Mouse (Mus musculus) gastrocnemius, adult 2 months (tissue): ENCODE measurements around the gene Ptprcap. TPM values are rescaled to one million over a fixed set of nuclear protein-coding genes. Genes with fewer than 3 reads are reported as not detected.

Experiments
- DNase-seq: peaks from one replicate; pipeline ENCODE4 v3.0.0; 2022
- H3K27ac ChIP-seq: fragments of 200-600 bp; 2 replicates; pipeline ENCODE4 v1.8.1; 2022; ENCODE audit warnings: mild to moderate bottlenecking
- H3K4me3 ChIP-seq: fragments of 200-600 bp; 2 replicates; pipeline ENCODE4 v1.8.1; 2022; ENCODE audit warnings: mild to moderate bottlenecking, moderate library complexity
- CTCF ChIP-seq: fragments of 200-600 bp; IDR thresholded peaks from 2 replicates; pipeline ENCODE4 v1.8.1; 2022; ENCODE audit warnings: antibody characterized with exemption, mild to moderate bottlenecking, moderate library complexity
- intact Hi-C: fragments of 180-260 bp; cut with DNase I; formaldehyde crosslinking; loops from one replicate; pipeline ENCODE4 v1.15.1; 2025
- total RNA-seq, 2 experiments: library from RNA; stranded (reverse); gene quantifications; 2 replicates each; pipeline ENCODE4 v1.2.3; 2021

The Ptprcap gene
- total RNA-seq, 2 experiments from 2014 or later = 0.43 TPM; not detected in 1

DNA sequence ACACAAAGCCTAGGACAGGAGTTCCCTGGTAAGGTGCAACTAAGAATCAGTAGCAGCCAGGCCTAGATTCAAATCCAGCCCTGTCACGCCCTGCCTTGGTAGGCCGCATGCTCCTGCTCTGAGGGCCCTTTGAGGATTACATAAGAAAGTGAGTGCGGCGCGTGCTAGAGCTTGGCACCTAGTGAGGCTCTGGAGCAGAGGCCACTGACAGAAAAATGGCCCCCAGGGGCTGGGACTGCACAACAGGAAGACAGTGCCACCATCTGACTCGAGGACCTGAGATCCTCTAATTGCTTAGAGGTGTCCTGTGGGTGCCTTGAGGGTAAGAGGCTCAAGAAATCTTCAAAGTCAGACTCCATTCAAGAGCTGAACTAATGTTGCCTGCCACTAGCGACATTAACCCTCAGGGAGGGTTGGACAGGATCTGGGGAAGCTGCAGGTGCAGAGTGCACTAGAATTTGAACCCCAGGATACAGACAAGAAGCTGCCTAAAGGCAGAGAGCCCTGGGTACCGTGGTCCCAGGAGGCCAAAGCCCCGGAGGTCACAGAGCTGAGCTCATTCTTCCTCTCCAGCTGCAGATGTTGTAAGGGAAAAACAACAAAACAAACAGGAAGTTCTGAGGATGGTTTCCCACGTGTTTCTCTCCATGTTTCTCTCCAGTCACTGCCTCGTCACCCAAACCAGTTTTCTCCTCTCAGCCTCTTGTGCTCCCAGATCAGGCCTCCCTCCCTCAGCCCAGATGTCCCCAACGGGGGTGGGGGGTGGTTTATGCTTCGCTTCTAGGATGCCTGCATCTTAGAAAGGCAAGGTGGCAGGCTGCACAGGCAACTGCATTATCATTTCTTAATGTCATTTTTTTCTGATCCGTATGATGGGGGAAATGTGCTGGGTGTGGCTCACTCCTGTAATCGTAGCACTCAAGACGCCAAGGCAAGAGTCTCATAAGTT is 8.6 kb upstream of the Ptprcap start:
- intact Hi-C loops = no loop called here
- Histone ChIP-seq H3K27ac (peak overlapping the region; percentile 96), H3K4me3 (no peak overlapping the region)
- TF ChIP-seq CTCF = no peak
- peak; percentile 56 for DNase-seq

DNA sequence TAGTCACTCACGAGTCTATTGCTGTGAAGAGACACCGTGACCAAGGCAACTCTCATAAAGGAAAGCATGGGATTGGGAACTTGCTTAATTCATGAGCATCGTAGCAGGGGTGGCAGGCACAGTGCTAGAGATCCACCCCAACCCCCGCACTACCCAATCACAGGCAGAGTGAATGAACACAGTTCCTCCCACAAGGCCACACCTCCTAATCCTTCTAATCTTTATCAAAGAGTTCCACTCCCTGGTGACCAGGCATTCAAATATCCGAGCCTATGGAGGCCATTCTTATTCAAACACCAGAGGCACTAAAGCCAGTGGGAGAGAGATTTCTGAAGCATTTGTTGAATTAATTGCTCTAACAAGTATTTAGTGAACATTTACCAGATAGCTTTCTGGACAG is 7.5 kb upstream of the Ptprcap start:
- DNase-seq = no peak
- no peak overlapping the region for H3K4me3 ChIP-seq
- peak overlapping the region; percentile 96; the same call in 1 of the 2 replicates for H3K27ac ChIP-seq
- no peak for TF ChIP-seq CTCF
- intact Hi-C loops = no loop called here

DNA sequence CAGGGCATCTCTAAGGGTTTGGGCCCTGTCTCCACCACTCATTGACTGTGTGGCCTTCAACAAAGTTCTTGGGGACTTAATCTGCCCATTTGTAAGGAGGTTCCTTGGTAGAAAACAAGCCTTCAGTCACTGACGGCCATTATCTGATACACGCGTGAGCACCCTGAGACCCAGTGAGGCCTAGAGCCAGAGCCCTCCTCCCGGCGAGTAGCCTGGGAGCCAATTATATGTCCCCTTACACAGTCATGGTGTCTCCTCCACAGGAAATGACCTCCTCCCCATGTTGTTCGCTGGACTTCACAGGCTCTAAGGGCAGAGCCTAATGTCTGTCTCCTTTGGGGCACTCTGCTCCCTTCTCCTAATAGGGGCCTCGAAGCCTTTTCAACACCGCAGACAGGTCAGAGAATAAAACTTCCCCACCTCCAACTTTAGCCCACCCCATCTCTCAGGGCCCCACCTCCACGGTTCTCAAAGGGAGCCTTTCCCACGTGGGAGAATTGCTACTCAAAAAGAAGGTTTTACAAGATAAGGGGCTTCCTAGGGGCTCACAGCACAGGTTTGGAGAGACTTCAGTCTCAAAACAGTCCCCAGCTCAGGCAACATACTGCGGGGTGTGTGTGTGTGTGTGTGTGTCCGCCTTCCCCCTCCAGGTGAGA is 6.9 kb upstream of the Ptprcap start:
- H3K27ac ChIP-seq = peak overlapping the region; percentile 96
- no peak for TF ChIP-seq CTCF
- no peak overlapping the region for H3K4me3 ChIP-seq
- intact Hi-C loops = no loop called here
- DNase-seq = no peak

DNA sequence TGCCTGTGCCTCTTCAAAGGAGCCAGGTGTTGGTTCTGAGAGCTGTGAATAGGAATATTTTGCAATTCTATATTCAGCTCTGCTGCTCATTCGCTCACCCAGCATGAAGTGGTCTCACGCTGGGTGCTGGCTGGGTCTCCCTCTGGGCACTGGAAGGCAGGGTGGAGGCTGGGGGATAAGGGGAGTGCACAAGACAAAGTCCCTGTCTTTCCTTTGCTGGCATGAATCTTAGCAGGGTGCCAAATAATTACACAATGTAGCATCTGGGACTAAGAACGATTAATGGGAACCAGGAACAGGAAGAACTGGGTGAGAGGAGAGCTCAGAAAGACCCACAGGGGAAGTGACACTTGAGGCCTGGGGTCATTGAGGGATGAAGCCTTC is 6.4 kb upstream of the Ptprcap start:
- Histone ChIP-seq H3K4me3 (no peak overlapping the region), H3K27ac (peak overlapping the region; percentile 96)
- no peak for TF ChIP-seq CTCF
- intact Hi-C loops = no loop called here
- no peak for DNase-seq

DNA sequence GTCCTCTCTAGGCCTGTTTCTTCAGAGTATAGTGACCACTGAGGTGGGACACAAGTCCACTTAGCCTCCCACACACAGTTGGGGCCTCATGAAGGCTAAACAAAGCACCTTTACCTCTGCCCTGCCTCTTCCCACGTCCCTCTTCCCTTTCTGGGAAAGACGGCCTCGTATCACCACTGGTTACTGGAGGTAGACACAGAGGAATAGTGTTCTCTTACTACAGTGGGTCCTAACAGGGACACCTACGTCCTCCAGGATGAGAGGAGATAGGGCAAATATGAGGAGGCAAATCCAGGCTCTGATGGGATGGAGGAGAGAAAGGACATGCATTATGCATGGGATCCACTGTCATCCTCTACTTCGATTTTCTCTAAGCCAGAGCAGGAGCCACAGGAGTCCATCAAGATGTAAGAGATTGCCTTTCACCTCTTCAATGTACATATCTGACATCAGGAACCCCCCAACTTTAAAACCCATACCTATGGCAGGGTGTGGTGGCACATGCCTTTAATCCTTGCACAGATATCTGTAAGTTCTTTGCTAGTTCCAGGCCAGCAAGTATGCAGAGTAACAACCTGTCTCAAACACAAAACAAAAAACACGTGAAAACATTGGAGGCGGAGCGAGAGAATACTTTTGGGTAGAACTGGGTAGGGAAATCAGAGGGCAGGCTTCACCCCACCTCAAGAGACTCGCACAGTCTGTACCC is 5.5 kb upstream of the Ptprcap start:
- Histone ChIP-seq H3K4me3 (peak overlapping the region; percentile 97), H3K27ac (peak overlapping the region; percentile 96)
- intact Hi-C loops = no loop called here
- DNase-seq = no peak
- TF ChIP-seq CTCF = no peak

DNA sequence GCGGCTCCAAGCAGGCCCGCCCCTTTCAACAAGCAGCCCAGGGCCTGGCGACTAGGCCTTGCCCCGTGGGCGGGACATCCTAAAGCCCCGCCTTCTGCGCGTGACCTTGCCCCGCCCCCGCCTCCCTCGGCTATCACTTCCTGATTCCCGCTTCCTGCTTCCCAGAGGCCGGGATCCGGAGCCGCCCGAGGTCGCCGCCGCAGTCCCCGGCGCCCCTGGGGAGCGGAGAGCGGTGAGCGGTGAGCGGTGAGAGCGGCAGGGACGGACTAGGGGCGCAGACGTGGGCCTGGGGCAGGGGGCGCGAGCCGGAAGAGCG is 5.0 kb upstream of the Ptprcap start, which contains the start of gene Coro1b:
Gene Coro1b (plus strand): TSS at position 129 of the 316 bp plus-strand sequence.
- DNase-seq = peak; percentile 98
- intact Hi-C loops = no loop called here
- Histone ChIP-seq H3K4me3 (peak within 1 kb of the TSS; percentile 97), H3K27ac (peak within 1 kb of the TSS; percentile 96)
- no peak for TF ChIP-seq CTCF

DNA sequence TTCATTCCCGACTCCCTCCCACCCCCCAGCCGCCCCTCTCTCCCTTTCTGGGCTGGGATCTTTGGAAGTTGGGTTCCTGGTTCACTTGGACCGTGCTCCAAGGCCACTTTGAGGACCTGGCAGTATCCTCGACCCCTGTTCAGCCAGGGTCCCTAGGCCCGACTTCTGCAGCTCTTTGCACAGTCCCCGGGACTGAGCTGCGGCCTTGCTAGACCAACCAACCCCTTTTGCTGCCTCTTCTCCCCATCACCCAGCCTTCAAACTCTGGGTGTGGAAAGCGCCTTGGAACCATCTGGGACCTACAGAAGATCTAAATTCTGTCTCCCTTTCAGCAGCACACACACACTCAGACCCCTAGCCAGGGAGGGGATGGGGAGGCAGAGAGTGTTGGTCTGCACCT is 4.6 kb upstream of the Ptprcap start:
- H3K4me3 ChIP-seq = peak overlapping the region; percentile 97
- H3K27ac ChIP-seq = peak overlapping the region; percentile 96
- TF ChIP-seq CTCF = no peak
- intact Hi-C loops = no loop called here
- DNase-seq = no peak

DNA sequence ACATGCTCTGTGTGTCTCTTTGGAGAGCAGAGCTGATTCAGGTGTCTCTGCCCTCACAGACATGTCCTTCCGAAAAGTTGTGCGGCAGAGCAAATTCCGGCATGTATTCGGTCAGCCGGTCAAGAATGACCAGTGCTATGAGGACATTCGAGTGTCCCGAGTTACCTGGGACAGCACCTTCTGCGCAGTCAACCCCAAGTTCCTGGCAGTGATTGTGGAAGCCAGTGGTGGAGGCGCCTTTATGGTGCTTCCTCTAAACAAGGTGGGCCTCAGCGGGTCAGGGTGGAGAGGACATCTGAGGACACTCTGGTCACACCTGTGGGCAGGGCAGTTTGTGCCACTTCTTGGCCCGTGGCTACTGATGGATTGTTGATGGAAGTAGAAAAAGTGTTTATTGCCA is 4.1 kb upstream of the Ptprcap start:
- peak overlapping the region; percentile 96 for H3K27ac ChIP-seq
- DNase-seq = no peak
- H3K4me3 ChIP-seq = peak overlapping the region; percentile 97
- intact Hi-C loops = no loop called here
- no peak for TF ChIP-seq CTCF

DNA sequence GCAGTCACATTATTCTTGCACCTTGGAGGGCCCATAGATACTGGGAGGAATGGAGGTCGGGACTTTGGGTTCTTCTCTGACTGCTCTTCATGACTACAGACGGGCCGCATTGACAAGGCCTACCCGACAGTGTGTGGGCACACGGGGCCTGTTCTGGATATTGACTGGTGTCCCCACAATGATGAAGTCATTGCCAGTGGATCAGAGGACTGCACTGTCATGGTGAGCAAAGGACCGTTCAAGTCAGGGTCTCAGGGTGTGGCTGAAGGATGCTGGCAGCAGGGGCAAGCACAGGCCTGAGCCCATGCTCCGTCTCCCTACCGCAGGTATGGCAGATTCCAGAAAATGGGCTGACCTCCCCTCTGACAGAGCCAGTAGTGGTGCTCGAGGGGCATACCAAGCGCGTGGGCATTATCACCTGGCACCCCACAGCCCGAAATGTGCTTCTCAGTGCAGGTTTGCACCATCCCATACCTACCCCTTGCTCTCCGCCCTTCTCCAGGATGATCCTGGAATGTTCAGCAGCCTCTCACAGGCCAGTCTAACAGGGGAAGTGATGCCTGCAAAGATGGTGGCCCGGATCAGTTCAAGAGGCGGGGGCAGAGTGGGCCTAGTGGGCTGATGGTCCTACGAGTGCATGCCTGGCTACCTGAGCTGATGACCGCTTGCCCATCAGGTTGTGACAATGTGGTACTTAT is 3.5 kb upstream of the Ptprcap start:
- intact Hi-C loops = no loop called here
- H3K27ac ChIP-seq = peak overlapping the region; percentile 96; the same call in 1 of the 2 replicates
- H3K4me3 ChIP-seq = peak overlapping the region; percentile 97
- TF ChIP-seq CTCF = no peak
- DNase-seq = no peak

DNA sequence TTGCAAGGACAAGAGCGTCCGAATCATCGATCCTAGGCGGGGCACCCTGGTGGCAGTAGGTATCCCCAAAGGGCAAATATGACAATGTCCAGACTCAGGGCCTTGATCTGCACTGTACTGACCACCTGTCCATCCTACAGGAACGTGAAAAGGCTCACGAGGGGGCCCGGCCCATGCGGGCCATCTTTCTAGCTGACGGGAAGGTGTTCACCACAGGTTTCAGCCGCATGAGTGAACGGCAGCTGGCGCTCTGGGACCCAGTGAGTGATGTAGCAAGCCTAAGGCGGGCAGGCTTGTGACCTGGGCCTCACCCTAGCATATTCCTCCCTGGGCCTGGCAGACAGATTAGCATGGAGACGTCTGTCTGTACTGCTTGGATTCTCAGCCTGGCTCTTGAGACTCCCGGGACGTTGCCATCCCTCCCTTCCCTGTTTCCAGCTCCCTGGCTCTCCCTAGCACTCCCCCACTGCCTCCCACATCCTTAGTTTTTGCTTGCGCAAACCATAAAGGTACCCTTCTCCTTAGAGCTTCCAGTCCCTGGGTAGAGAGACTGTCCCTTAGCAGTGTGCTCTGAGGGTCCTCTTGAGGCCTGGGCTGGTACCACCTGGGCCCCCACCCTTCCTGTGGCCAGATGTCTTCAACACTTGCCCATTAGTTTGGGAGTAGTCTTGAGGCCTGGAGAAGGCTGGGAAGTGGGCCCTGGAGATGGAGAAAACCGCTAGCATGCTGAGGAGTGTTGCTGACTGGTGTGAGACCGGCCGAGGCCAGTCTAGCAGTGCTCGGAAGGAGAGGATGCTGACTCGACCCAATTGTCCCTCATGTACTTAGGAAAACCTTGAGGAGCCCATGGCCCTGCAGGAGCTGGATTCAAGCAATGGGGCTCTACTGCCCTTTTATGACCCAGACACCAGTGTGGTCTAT is 2.6 kb upstream of the Ptprcap start:
- no peak for TF ChIP-seq CTCF

DNA sequence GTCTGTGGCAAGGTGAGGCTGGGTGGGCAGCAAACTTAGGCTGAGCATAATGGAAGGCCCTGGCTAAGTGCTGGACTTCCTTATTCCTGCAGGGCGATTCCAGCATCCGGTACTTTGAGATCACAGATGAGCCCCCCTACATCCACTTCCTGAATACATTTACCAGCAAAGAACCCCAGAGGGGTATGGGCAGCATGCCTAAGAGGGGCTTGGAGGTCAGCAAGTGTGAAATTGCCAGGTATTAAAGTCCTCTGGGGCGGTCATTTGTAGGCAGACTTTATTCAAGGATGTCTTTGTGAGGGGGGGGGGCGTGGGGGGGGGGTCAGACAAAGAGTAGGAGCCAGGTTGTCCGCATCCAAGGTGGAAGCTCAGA is 1.9 kb upstream of the Ptprcap start:
- intact Hi-C loops = no loop called here
- DNase-seq = no peak
- Histone ChIP-seq H3K27ac (no peak overlapping the region), H3K4me3 (no peak overlapping the region)
- TF ChIP-seq CTCF = no peak

More for the DNA sequence above, 2.6 kb upstream of the Ptprcap start:
- intact Hi-C loops = no loop called here
- no peak for DNase-seq
- Histone ChIP-seq H3K27ac (no peak overlapping the region), H3K4me3 (no peak overlapping the region)
